Mouse (Mus musculus): Measurements from ENCODE around the gene Mss51. TPM values are rescaled to one million over a fixed set of nuclear protein-coding genes. Genes with fewer than 3 reads are reported as not detected.

Mss51 gene
- polyA plus RNA-seq, 2 experiments: 1.8 to 6.3 TPM

GRCm38 (mm10) chr14:20478385-20478784, 18.3 kb downstream of the Mss51 start:
- DNase-seq (ENCODE audit: low spot score): no peak
- Histone ChIP-seq H3K27ac (replicated peaks; ENCODE audit: low read depth, low read length) (no peak overlapping the region), H3K9ac (ENCODE audit: low read depth, low read length, severe bottlenecking) (0 out of 2 replicates have a peak overlapping the region, but pooled peaks have one; percentile 68)

GRCm38 (mm10) chr14:20477261-20478025, 19.3 kb downstream of the Mss51 start:
- 32% methylated on average over 4 of the region's 4 CpGs for WGBS
- TF ChIP-seq POLR2A (IDR thresholded peaks at IDR 0.05; ENCODE audit: borderline replicate concordance, extremely low read depth, insufficient read depth, insufficient read length): no peak
- H3K4me1 ChIP-seq (ENCODE audit: control insufficient read depth, insufficient read depth, low read length): peaks cover 16% of the 10 kb centered on the region
- H3K36me3 ChIP-seq (ENCODE audit: control insufficient read depth, insufficient read depth, low read length): peaks cover 4% of the 10 kb centered on the region; the same call in 1 of the 2 replicates
- no peak for DNase-seq (ENCODE audit: low spot score)
- H3K27ac ChIP-seq (replicated peaks; ENCODE audit: low read depth, low read length): no peak overlapping the region
- no peaks in the 10 kb centered on the region for H3K9me3 ChIP-seq (ENCODE audit: control insufficient read depth, low read length)
- H3K4me3 ChIP-seq (replicated peaks; ENCODE audit: low read length): no peak overlapping the region
- H3K27me3 ChIP-seq (ENCODE audit: control insufficient read depth, insufficient read depth, low read length): no peaks in the 10 kb centered on the region
- no peak overlapping the region for H3K9ac ChIP-seq (ENCODE audit: low read depth, low read length, severe bottlenecking)
- H3K4me2 ChIP-seq (replicated peaks; ENCODE audit: low read depth, low read length, severe bottlenecking): 0 out of 2 replicates have a peak overlapping the region, but pooled peaks have one; percentile 3
- no peak for ATAC-seq (ENCODE audit: low FRiP score, low read depth)

More at GRCm38 (mm10) chr14:20478385-20478784, 18.3 kb downstream of the Mss51 start:
- ATAC-seq (ENCODE audit: low FRiP score, low read depth): no peak
- H3K4me1 ChIP-seq (ENCODE audit: control insufficient read depth, insufficient read depth, low read length): peaks cover 16% of the 10 kb centered on the region
- H3K27me3 ChIP-seq (ENCODE audit: control insufficient read depth, insufficient read depth, low read length): no peaks in the 10 kb centered on the region
- H3K4me2 ChIP-seq (replicated peaks; ENCODE audit: low read depth, low read length, severe bottlenecking): peak overlapping the region; percentile 83
- peaks cover 5% of the 10 kb centered on the region; the same call in 1 of the 2 replicates for H3K36me3 ChIP-seq (ENCODE audit: control insufficient read depth, insufficient read depth, low read length)
- H3K4me3 ChIP-seq (replicated peaks; ENCODE audit: low read length): peak overlapping the region; percentile 68
- 23% methylated on average over 3 of the region's 3 CpGs for WGBS
- no peaks in the 10 kb centered on the region for H3K9me3 ChIP-seq (ENCODE audit: control insufficient read depth, low read length)
- TF ChIP-seq POLR2A (IDR thresholded peaks at IDR 0.05; ENCODE audit: borderline replicate concordance, extremely low read depth, insufficient read depth, insufficient read length): no peak

- Histone ChIP-seq H3K4me1 (ENCODE audit: control insufficient read depth, insufficient read depth, low read length) (no peaks in the 10 kb centered on the region), H3K27ac (replicated peaks; ENCODE audit: low read depth, low read length) (no peak overlapping the region), H3K9ac (ENCODE audit: low read depth, low read length, severe bottlenecking) (no peak overlapping the region), H3K27me3 (ENCODE audit: control insufficient read depth, insufficient read depth, low read length) (no peaks in the 10 kb centered on the region), H3K36me3 (ENCODE audit: control insufficient read depth, insufficient read depth, low read length) (peaks cover 84% of the 10 kb centered on the region), H3K4me2 (replicated peaks; ENCODE audit: low read depth, low read length, severe bottlenecking) (no peak overlapping the region), H3K9me3 (ENCODE audit: control insufficient read depth, low read length) (no peaks in the 10 kb centered on the region), H3K4me3 (replicated peaks; ENCODE audit: low read length) (no peak overlapping the region)
- WGBS: 72% methylated on average over 14 of the region's 14 CpGs
- TF ChIP-seq POLR2A (IDR thresholded peaks at IDR 0.05; ENCODE audit: borderline replicate concordance, extremely low read depth, insufficient read depth, insufficient read length): no peak
- DNase-seq (ENCODE audit: low spot score) (no peak), ATAC-seq (ENCODE audit: low FRiP score, low read depth) (no peak)
Measured at GRCm38 (mm10) chr14:20460216-20460615, 36.5 kb downstream of the Mss51 start.

- no peak overlapping the region for H3K4me3 ChIP-seq (replicated peaks; ENCODE audit: low read length)
- no peak for DNase-seq (ENCODE audit: low spot score)
- no peak overlapping the region for H3K4me2 ChIP-seq (replicated peaks; ENCODE audit: low read depth, low read length, severe bottlenecking)
- ATAC-seq (ENCODE audit: low FRiP score, low read depth): no peak
- no peaks in the 10 kb centered on the region for H3K9me3 ChIP-seq (ENCODE audit: control insufficient read depth, low read length)
- no peaks in the 10 kb centered on the region for H3K27me3 ChIP-seq (ENCODE audit: control insufficient read depth, insufficient read depth, low read length)
- no peak overlapping the region for H3K9ac ChIP-seq (ENCODE audit: low read depth, low read length, severe bottlenecking)
- no peak for TF ChIP-seq POLR2A (IDR thresholded peaks at IDR 0.05; ENCODE audit: borderline replicate concordance, extremely low read depth, insufficient read depth, insufficient read length)
- no peaks in the 10 kb centered on the region for H3K4me1 ChIP-seq (ENCODE audit: control insufficient read depth, insufficient read depth, low read length)
- peaks cover 68% of the 10 kb centered on the region for H3K36me3 ChIP-seq (ENCODE audit: control insufficient read depth, insufficient read depth, low read length)
- H3K27ac ChIP-seq (replicated peaks; ENCODE audit: low read depth, low read length): no peak overlapping the region
- WGBS: 95% methylated on average over 9 of the region's 9 CpGs
Measured at GRCm38 (mm10) chr14:20458378-20458777, 38.3 kb downstream of the Mss51 start.

GRCm38 (mm10) chr14:20452929-20453328, 43.8 kb downstream of the Mss51 start:
- Histone ChIP-seq H3K4me3 (replicated peaks; ENCODE audit: low read length) (no peak overlapping the region), H3K9me3 (ENCODE audit: control insufficient read depth, low read length) (no peaks in the 10 kb centered on the region), H3K4me1 (ENCODE audit: control insufficient read depth, insufficient read depth, low read length) (peaks cover 8% of the 10 kb centered on the region; the same call in 1 of the 2 replicates), H3K36me3 (ENCODE audit: control insufficient read depth, insufficient read depth, low read length) (peaks cover 21% of the 10 kb centered on the region), H3K9ac (ENCODE audit: low read depth, low read length, severe bottlenecking) (no peak overlapping the region), H3K27ac (replicated peaks; ENCODE audit: low read depth, low read length) (no peak overlapping the region), H3K27me3 (ENCODE audit: control insufficient read depth, insufficient read depth, low read length) (no peaks in the 10 kb centered on the region), H3K4me2 (replicated peaks; ENCODE audit: low read depth, low read length, severe bottlenecking) (no peak overlapping the region)
- DNase-seq (ENCODE audit: low spot score): no peak
- 92% methylated on average over 5 of the region's 5 CpGs for WGBS
- ATAC-seq (ENCODE audit: low FRiP score, low read depth): no peak
- no peak for TF ChIP-seq POLR2A (IDR thresholded peaks at IDR 0.05; ENCODE audit: borderline replicate concordance, extremely low read depth, insufficient read depth, insufficient read length)

All from limb, embryonic 14.5 days (tissue).